Mouse (Mus musculus) common myeloid progenitor, adult 5-6 weeks (primary cell): ENCODE results near the gene Akna. TPM values are rescaled to one million over a fixed set of nuclear protein-coding genes. Genes with fewer than 3 reads are reported as not detected.

Experiments
- ATAC-seq: replicated peaks from 2 replicates; pipeline ENCODE4 v1.8.0; 2016; ENCODE audit warnings: low read depth, mild to moderate bottlenecking, moderate TSS enrichment, inconsistent platforms; ENCODE audit not compliant: poor library complexity, severe bottlenecking
- total RNA-seq: library from RNA; stranded (forward); fragments of 200-1000, 187-1606 nt; gene quantifications from 2 replicates; pipeline ENCODE4 v1.2.3, GENCODE M21; 2017

Gene Akna
- total RNA-seq, 1 experiment from 2014 or later, result 13.8 TPM

DNA sequence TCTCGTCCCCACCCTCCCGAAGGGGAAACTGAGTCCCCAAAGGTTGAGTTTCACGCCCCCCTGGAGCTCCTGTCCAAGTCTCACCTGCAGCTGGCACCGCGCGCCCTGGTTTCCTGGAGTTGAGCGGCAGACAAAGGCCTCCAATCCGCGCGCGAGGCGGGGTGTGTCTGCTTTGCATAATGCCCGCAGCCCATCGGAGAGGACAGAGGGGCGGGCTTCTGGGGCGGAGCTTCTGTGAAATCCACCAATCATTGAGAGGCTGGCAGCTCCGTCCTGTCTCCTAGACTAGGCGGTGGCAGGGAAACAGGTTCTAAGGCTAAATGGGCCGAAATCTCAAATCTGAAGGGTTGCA lies 7.4 kb upstream of the Akna start:
- peak; percentile 87 for ATAC-seq

DNA sequence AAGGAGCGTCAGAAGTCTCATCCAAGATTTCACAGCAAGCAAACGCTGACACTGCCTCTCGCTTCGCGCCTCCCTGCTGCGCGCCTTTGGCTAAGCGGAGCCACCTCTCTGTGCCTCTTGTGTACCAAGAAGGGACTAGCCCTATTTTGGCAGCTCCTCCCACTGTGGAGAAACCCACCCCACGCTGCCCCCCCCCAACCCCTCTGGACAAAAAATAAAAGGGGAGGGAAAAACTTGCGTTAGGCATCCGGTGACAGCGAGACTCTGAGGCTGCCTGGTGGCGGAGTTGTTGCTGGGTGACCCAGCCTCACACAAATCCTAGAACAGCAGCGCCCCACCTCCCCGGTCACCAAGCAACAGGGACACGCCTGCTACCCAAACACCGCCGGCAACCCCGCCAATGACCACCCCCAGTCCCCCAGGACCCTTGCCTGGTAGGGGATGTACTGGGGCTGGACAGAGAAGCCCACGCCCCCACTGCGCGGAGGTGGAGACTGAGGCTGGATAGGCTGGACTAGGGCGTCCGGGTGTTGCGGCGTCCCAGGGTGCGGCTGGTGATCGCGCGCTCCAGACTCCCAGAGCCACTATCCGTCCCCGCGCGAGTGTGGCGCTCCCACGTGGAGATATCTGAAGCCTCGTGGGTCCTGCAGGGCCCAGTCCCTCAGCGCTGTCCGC lies 6.9 kb upstream of the Akna start:
- peak; percentile 57 for ATAC-seq

GRCm38 (mm10) chr4:63409317-63409907 lies 6.3 kb upstream of the Akna start:
- no peak for ATAC-seq

DNA sequence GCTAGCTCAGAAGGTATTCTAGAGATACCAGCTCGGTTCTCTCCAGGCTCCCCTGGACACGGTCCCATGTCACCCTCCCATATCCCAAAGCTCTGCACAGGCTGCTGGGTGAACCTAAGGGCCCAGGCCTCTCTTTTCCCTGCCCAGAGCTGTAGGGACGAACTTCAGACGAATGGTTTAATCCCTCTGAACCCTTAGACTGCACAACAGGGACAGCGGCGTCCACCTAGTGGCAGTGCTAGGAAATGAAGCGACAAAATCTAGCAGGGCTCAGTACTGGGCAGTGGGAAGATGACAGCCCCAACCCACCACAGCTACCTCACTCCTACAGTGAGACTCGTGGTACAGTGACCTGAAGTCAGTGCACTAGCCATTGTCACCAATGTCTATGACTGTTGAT lies 5.5 kb upstream of the Akna start:
- ATAC-seq, result peak; percentile 48

- ATAC-seq, result no peak
Measured at GRCm38 (mm10) chr4:63408247-63408646, 5.1 kb upstream of the Akna start.

DNA sequence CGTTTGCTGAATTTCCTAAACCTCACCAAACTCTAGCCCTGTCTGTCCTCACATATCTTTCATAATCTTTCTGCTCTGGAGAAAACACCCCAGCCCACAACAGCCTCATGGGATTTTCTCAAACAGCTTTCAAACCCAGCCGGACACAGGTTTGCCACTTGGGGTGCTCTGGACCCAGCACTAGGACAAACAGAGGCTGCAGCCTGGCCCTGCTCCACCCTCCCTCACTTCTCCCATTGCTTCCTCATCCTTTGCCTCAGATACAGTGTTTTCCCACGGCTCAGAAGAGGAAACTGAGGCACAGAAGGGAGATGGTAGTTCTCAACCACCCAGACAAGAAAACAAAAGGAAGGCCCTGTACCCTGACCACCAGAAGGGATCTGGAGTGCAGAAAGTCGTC lies 2.5 kb upstream of the Akna start:
- no peak for ATAC-seq

GRCm38 (mm10) chr4:63405051-63405450 lies 1.9 kb upstream of the Akna start:
- ATAC-seq, result no peak

GRCm38 (mm10) chr4:63404205-63404604 lies 1.1 kb upstream of the Akna start:
- peak; percentile 3; the same call in 1 of the 2 replicates for ATAC-seq

DNA sequence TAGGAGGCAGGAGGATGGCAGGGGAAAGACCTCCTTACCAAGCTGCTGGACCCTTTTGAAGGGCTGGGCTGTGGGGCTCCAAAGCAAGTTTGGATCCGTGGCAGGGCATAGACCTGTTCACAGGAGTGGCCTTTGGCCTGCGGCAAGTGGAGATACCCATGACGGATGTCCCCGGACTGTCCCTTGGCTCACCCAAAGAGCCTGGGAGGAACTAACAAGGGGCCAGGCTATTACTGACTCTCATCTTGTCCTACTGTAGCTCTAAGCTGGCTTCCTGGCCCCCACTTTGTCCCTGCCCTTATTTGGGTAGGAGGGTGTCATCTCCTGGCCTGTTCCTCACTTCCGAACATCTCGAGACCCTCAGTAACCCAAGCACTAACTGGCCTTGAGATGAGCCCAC lies 596 bp downstream of the Akna start:
- no peak for ATAC-seq

GRCm38 (mm10) chr4:63402056-63402455 lies 1.1 kb downstream of the Akna start:
- ATAC-seq, result no peak

DNA sequence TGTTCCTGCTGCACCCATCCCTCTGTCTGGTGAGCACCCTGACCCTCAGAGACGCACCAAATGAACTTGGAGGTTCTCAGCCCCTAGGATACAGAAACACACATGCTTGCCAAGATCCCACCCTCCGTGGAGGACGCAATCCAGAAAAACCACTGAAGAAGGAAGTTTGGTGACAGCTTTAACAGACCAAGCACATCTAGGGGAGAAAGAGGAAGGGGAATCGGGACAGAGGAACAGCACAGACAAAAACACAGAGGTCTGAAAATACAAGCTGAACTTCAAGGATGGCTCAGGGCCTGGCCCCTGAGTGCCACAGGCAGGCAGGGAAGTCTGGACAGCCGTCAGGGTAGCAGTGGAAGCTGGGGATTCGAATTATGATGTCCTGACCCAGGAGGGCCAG lies 1.5 kb downstream of the Akna start:
- peak; percentile 14 for ATAC-seq

DNA sequence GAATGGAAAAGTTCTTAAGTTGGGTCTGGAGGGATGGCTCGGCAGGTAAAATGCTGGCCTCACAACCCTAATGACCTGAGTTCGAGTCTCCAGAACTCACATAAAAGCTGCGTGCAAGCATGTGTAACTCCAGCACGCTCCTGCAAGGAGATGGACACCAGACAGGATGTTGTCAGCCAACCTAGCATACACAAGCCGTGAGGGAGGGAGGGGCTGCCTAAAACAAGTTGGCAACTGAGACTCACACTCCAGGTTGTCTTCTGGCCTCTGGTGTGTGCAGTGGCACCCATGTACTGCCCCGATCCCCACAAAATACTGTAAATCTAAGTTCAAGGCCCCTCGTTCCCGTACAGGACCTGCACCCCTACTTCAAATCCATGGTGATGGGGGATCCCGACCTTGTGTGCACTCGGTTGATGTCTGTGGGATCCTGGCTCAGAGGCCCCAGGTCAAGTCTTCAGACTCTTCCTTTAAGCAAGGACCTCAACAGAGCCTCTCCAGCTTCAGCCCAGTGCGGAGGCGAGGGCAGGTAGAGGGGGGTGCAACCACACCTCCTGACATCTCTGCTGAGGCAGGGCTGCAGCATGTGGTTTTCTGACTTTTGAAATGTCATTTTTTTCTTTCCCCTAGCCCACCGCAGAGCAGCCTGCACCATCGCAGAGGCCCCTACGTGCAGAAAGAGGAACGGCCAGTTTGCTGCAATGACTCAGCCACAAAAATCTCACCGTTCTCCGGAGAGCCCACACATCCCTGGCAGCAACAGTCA lies 2.4 kb downstream of the Akna start:
- peak; percentile 36 for ATAC-seq

DNA sequence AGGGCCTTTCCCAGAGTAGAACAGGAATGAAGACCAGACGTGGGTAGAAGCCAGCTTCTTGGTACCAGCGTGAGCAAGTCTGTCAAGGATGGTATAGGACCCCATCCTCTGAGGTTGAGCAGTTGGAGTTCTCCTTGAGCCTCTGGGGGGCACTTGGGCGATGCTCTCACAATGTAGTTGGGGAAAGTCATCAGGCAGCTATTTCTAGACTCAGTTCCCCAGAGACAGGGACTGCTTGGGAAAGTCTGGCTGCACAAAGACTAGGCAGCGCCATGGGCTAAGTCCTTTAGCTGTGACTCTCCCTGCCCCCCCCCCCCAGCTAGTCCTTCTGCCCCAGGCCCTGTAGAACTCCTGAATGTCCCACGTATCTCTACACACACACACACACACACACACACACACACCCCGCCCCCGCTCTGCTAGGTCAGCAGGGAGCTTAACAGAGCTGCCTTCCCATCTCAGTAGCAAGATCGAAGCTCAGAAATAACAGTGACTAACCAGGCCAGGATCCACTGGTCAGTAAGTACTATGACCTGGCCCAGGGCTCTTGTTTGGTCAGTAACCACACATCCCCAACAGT lies 3.4 kb downstream of the Akna start:
- no peak for ATAC-seq

GRCm38 (mm10) chr4:63398854-63399609 lies 4.1 kb downstream of the Akna start:
- peak; percentile 64 for ATAC-seq

GRCm38 (mm10) chr4:63397981-63398537 lies 5.1 kb downstream of the Akna start:
- ATAC-seq, result no peak

DNA sequence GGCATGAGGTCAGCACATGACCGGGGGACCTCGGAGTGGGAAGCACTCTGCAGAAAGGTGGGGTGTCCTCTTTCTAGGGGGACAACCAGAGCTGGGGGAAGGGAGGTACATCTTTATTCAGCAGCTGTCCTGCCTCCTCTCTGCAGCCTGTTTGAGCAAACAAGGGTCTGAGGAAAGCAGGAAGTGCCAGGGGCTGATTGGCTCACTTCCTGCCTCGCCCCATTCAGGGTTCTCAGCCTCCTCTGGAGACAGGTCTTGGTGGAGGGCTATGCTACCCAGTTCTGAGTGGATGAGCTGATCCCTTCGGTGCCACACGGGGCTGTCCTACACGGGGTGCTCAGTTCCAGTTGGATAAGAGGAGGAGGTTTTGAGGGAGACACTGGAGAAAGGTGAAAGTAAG lies 11.8 kb downstream of the Akna start:
- peak; percentile 72 for ATAC-seq

DNA sequence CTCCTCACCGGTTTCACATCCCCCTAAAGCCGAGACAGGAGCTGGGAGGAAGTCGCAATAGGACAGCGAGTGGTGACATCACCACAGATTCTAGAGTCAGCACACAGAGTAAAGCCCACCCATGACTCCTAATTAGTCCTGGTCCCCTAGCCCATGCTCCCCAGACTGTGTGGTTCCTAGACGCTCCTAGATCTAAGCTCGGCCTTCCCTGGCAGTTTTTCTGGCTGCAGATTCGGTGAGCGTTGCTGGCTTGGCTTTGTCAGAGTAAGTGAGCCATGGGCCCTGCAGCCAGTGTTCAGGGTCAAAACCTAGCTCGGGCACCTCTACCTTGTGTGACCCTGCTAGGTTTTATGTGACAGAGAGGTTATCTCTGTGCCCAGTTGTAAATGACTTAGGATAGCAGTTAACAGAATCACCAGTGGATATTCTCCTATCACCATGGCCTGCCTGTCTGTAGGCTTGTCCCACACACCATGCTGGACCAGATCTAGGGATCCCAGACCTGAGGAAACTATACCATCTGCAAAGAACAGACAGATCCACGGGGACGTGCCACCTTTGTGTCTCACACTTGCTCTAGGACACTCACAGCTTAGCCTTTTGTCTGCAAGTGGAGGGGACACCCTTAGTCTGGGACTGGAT lies 13.1 kb downstream of the Akna start:
- ATAC-seq, result peak; percentile 59

- ATAC-seq, result no peak
Measured at GRCm38 (mm10) chr4:63389121-63389886, 13.8 kb downstream of the Akna start.

DNA sequence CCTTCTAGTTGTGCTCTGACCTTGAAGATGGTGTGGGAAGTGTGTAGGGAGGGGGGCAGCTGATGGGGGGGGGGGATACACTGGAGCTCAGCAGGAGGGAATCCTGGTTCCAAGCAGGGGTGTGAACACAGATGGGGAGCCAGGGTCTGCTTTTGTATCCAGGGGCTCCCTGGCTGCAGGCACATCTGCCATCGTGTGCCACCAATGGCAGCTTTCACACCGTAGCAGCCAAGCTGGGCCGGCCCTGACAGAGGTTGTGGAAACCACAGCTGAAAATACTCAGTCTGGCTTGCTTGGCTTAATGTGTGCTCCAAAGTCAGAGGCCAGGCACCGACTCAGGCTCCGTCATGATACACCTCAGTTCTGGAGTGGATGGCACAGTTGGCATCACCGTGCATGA lies 15.1 kb downstream of the Akna start:
- no peak for ATAC-seq
